Mouse (Mus musculus): ENCODE results near the gene Crocc. TPM values are rescaled to one million over a fixed set of nuclear protein-coding genes. Genes with fewer than 3 reads are reported as not detected.

Crocc gene
- polyA plus RNA-seq, 1 experiment from 2014 or later = 3.0 TPM

DNA sequence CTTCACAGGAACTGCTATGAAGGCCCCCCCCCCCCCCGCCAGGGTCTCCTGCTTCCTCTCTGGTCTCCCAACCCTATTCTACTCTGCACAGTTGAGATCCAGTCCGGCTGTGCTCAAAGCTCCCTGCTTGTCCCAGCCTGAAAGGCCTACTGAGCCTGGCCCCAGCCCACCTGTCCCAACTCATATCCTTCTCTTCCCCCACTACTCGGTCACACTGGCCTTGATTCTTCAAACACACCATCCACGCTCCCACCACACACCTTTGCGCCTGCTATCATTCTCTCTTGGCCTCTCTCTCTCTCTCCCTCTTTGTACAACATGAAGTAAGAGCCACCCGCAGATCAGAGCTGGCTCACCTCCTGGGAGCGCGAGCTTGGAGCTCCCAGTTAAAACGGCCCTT, 1.5 kb downstream of the Crocc start:
- no peaks in the 10 kb centered on the region for H3K36me3 ChIP-seq (ENCODE audit: control insufficient read depth, insufficient read depth, low read length)
- no peak overlapping the region for H3K4me3 ChIP-seq (replicated peaks; ENCODE audit: low read length)
- H3K9ac ChIP-seq (ENCODE audit: low read length) = no peak overlapping the region
- H3K4me1 ChIP-seq (ENCODE audit: control insufficient read depth, insufficient read depth, low read length) = peaks cover 11% of the 10 kb centered on the region
- H3K27ac ChIP-seq (ENCODE audit: low read length) = no peak overlapping the region
- no peaks in the 10 kb centered on the region for H3K27me3 ChIP-seq (ENCODE audit: control insufficient read depth, insufficient read depth, low read length)
- no peak for ATAC-seq (ENCODE audit: insufficient read depth, low FRiP score)
- H3K9me3 ChIP-seq (replicated peaks; ENCODE audit: control insufficient read depth, low read length) = no peaks in the 10 kb centered on the region
- WGBS = 66% methylated on average over 9 of the region's 9 CpGs
- H3K4me2 ChIP-seq (ENCODE audit: low read depth, low read length) = no peak overlapping the region

DNA sequence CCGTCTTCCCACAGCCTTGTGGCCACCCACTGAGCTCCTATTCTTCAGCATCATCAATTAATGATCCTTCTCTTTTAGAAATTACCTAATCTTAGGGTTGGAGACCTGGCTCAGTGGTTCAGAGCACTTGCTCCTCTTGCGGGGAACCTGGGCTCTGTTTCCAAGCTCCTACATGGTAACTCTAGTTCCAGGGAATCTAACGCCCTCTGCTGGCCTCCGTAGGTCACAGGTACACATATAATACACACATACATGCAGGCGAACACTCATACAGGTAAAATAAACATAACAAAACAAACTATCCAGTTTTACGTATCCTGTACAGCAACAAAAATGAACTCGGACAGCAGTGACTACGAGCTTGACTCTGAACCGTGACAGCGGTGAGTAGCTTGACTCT, 3.4 kb downstream of the Crocc start:
- Histone ChIP-seq H3K27ac (ENCODE audit: low read length) (no peak overlapping the region), H3K4me3 (replicated peaks; ENCODE audit: low read length) (no peak overlapping the region), H3K27me3 (ENCODE audit: control insufficient read depth, insufficient read depth, low read length) (no peaks in the 10 kb centered on the region), H3K4me1 (ENCODE audit: control insufficient read depth, insufficient read depth, low read length) (peaks cover 16% of the 10 kb centered on the region), H3K9me3 (replicated peaks; ENCODE audit: control insufficient read depth, low read length) (no peaks in the 10 kb centered on the region), H3K36me3 (ENCODE audit: control insufficient read depth, insufficient read depth, low read length) (no peaks in the 10 kb centered on the region), H3K4me2 (ENCODE audit: low read depth, low read length) (no peak overlapping the region), H3K9ac (ENCODE audit: low read length) (no peak overlapping the region)
- ATAC-seq (ENCODE audit: insufficient read depth, low FRiP score) = no peak
- WGBS = 94% methylated on average over 10 of the region's 10 CpGs

DNA sequence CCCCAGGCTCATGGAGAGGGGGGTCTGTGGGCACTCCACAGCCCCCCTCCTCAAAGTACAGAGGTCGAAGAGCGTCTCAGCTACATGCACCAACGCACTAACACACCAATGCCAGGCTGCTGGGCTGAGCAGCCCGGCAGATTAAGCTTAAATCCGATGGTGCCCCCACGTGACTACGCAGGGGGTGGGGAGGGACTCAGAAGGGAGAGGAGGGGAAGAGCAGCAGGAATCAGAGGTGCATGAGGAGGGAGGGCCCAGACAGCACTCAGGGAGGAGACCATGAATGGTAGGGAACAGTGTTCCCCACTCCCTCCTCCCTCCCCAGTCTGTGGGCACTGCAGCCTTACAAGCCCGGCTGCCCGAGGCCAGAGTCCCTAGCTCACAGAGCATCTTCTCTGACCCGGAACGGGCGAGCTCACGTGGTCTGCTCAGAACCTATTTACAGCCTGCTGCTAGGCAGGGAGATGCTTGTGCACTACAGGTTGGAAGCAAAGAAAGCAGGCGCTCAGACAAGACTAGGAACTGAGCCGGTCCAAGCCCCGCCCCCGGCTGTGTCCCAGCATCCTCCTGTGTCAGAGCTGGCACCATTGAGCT, 6.7 kb downstream of the Crocc start:
- H3K4me3 ChIP-seq (replicated peaks; ENCODE audit: low read length) = no peak overlapping the region
- no peak overlapping the region; the same call in 1 of the 2 replicates for H3K27ac ChIP-seq (ENCODE audit: low read length)
- H3K27me3 ChIP-seq (ENCODE audit: control insufficient read depth, insufficient read depth, low read length) = no peaks in the 10 kb centered on the region
- no peak overlapping the region for H3K4me2 ChIP-seq (ENCODE audit: low read depth, low read length)
- no peaks in the 10 kb centered on the region for H3K36me3 ChIP-seq (ENCODE audit: control insufficient read depth, insufficient read depth, low read length)
- H3K4me1 ChIP-seq (ENCODE audit: control insufficient read depth, insufficient read depth, low read length) = peaks cover 13% of the 10 kb centered on the region
- H3K9me3 ChIP-seq (replicated peaks; ENCODE audit: control insufficient read depth, low read length) = no peaks in the 10 kb centered on the region
- no peak for ATAC-seq (ENCODE audit: insufficient read depth, low FRiP score)
- WGBS = 47% methylated on average over 17 of the region's 17 CpGs
- peak overlapping the region; percentile 52 for H3K9ac ChIP-seq (ENCODE audit: low read length)

DNA sequence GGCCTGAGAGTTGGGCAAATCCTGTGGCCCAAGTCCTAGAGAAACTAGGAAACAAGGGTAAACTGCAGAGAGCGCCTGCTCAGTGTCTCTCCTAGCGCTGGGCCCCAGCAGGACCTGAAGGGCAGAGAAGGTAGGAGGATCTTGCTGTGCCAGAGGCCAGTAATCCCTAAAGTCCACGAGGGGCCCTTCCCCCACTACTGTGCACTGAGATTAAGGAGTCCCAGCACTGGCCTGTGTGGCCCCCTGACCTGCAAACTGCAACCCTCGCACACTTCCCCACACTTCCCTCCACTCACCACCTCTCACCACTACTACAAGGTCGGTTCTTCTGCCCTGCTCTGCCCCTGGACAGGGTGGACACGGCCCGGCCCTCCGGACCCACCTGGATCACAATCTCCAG, 7.2 kb downstream of the Crocc start:
- peak overlapping the region; percentile 52; the same call in 1 of the 2 replicates for H3K9ac ChIP-seq (ENCODE audit: low read length)
- H3K4me3 ChIP-seq (replicated peaks; ENCODE audit: low read length) = no peak overlapping the region
- 64% methylated on average over 8 of the region's 8 CpGs for WGBS
- H3K4me2 ChIP-seq (ENCODE audit: low read depth, low read length) = no peak overlapping the region
- no peak overlapping the region for H3K27ac ChIP-seq (ENCODE audit: low read length)
- H3K27me3 ChIP-seq (ENCODE audit: control insufficient read depth, insufficient read depth, low read length) = no peaks in the 10 kb centered on the region
- H3K4me1 ChIP-seq (ENCODE audit: control insufficient read depth, insufficient read depth, low read length) = peaks cover 13% of the 10 kb centered on the region
- ATAC-seq (ENCODE audit: insufficient read depth, low FRiP score) = no peak
- H3K9me3 ChIP-seq (replicated peaks; ENCODE audit: control insufficient read depth, low read length) = no peaks in the 10 kb centered on the region
- no peaks in the 10 kb centered on the region for H3K36me3 ChIP-seq (ENCODE audit: control insufficient read depth, insufficient read depth, low read length)

DNA sequence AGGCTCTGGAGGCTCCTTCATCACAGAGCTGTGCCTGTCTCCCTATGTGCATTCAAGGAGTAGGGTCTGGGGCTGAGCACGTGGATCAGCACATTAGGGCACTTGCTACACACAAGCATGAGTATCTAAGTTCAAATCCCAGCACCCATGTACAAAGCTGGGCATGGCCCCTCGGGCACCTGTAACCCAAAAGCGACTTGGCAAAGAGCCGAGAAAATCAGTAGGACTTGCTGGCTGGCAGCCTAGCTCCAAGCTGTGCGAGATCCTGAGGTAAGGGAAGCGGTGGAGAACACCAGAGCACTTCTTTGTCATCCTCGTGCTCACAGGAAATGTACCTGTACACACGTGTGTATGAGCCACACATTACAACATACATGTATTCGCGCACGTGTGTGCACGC, 7.9 kb downstream of the Crocc start:
- 87% methylated on average over 12 of the region's 12 CpGs for WGBS
- Histone ChIP-seq H3K27me3 (ENCODE audit: control insufficient read depth, insufficient read depth, low read length) (no peaks in the 10 kb centered on the region), H3K4me2 (ENCODE audit: low read depth, low read length) (no peak overlapping the region), H3K36me3 (ENCODE audit: control insufficient read depth, insufficient read depth, low read length) (no peaks in the 10 kb centered on the region), H3K9me3 (replicated peaks; ENCODE audit: control insufficient read depth, low read length) (no peaks in the 10 kb centered on the region), H3K9ac (ENCODE audit: low read length) (no peak overlapping the region), H3K4me3 (replicated peaks; ENCODE audit: low read length) (no peak overlapping the region), H3K27ac (ENCODE audit: low read length) (no peak overlapping the region), H3K4me1 (ENCODE audit: control insufficient read depth, insufficient read depth, low read length) (peaks cover 13% of the 10 kb centered on the region)
- ATAC-seq (ENCODE audit: insufficient read depth, low FRiP score) = no peak

GRCm38 (mm10) chr4:141049476-141049835, 10.9 kb downstream of the Crocc start:
- H3K36me3 ChIP-seq (ENCODE audit: control insufficient read depth, insufficient read depth, low read length) = no peaks in the 10 kb centered on the region
- no peak overlapping the region for H3K4me2 ChIP-seq (ENCODE audit: low read depth, low read length)
- peaks cover 13% of the 10 kb centered on the region for H3K4me1 ChIP-seq (ENCODE audit: control insufficient read depth, insufficient read depth, low read length)
- WGBS = 40% methylated on average over 4 of the region's 4 CpGs
- H3K4me3 ChIP-seq (replicated peaks; ENCODE audit: low read length) = no peak overlapping the region
- H3K27me3 ChIP-seq (ENCODE audit: control insufficient read depth, insufficient read depth, low read length) = no peaks in the 10 kb centered on the region
- no peak for ATAC-seq (ENCODE audit: insufficient read depth, low FRiP score)
- no peaks in the 10 kb centered on the region for H3K9me3 ChIP-seq (replicated peaks; ENCODE audit: control insufficient read depth, low read length)
- H3K9ac ChIP-seq (ENCODE audit: low read length) = no peak overlapping the region
- no peak overlapping the region for H3K27ac ChIP-seq (ENCODE audit: low read length)

GRCm38 (mm10) chr4:141048810-141049475, 11.4 kb downstream of the Crocc start:
- ATAC-seq (ENCODE audit: insufficient read depth, low FRiP score) = no peak
- Histone ChIP-seq H3K9me3 (replicated peaks; ENCODE audit: control insufficient read depth, low read length) (no peaks in the 10 kb centered on the region), H3K27me3 (ENCODE audit: control insufficient read depth, insufficient read depth, low read length) (no peaks in the 10 kb centered on the region), H3K36me3 (ENCODE audit: control insufficient read depth, insufficient read depth, low read length) (no peaks in the 10 kb centered on the region), H3K9ac (ENCODE audit: low read length) (no peak overlapping the region), H3K4me2 (ENCODE audit: low read depth, low read length) (no peak overlapping the region), H3K27ac (ENCODE audit: low read length) (peak overlapping the region; percentile 11; the same call in 1 of the 2 replicates), H3K4me1 (ENCODE audit: control insufficient read depth, insufficient read depth, low read length) (peaks cover 10% of the 10 kb centered on the region), H3K4me3 (replicated peaks; ENCODE audit: low read length) (no peak overlapping the region)
- WGBS = 76% methylated on average over 17 of the region's 17 CpGs

DNA sequence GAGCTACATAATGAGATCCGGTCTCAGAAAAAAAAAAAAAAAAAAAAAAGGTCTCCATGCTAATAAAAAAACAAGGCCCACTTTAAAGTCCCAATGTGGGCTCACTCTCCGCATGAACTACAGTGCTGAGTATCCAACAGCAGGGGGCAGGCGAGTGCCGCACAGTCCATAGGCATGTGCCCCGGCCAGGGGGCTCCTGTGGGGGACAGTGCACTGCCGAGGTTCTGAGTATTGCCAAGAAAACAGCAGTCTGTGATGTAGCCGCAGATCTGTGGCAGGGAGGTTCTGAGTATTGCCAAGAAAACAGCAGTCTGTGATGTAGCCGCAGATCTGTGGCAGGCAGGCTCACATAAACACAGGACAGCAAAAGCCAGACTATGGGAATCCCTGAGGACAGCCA, 15.5 kb downstream of the Crocc start:
- no peaks in the 10 kb centered on the region for H3K4me1 ChIP-seq (ENCODE audit: control insufficient read depth, insufficient read depth, low read length)
- no peak overlapping the region for H3K4me3 ChIP-seq (replicated peaks; ENCODE audit: low read length)
- H3K36me3 ChIP-seq (ENCODE audit: control insufficient read depth, insufficient read depth, low read length) = no peaks in the 10 kb centered on the region
- 8% methylated on average over 8 of the region's 8 CpGs for WGBS
- no peaks in the 10 kb centered on the region for H3K9me3 ChIP-seq (replicated peaks; ENCODE audit: control insufficient read depth, low read length)
- H3K9ac ChIP-seq (ENCODE audit: low read length) = no peak overlapping the region
- H3K27me3 ChIP-seq (ENCODE audit: control insufficient read depth, insufficient read depth, low read length) = no peaks in the 10 kb centered on the region
- H3K4me2 ChIP-seq (ENCODE audit: low read depth, low read length) = no peak overlapping the region
- peak overlapping the region; percentile 60 for H3K27ac ChIP-seq (ENCODE audit: low read length)
- peak; percentile 77 for ATAC-seq (ENCODE audit: insufficient read depth, low FRiP score)

GRCm38 (mm10) chr4:141041117-141041516, 19.2 kb downstream of the Crocc start:
- Histone ChIP-seq H3K4me1 (ENCODE audit: control insufficient read depth, insufficient read depth, low read length) (no peaks in the 10 kb centered on the region), H3K9me3 (replicated peaks; ENCODE audit: control insufficient read depth, low read length) (no peaks in the 10 kb centered on the region), H3K9ac (ENCODE audit: low read length) (no peak overlapping the region), H3K36me3 (ENCODE audit: control insufficient read depth, insufficient read depth, low read length) (no peaks in the 10 kb centered on the region), H3K27me3 (ENCODE audit: control insufficient read depth, insufficient read depth, low read length) (no peaks in the 10 kb centered on the region), H3K4me2 (ENCODE audit: low read depth, low read length) (no peak overlapping the region), H3K4me3 (replicated peaks; ENCODE audit: low read length) (no peak overlapping the region), H3K27ac (ENCODE audit: low read length) (no peak overlapping the region)
- no peak for ATAC-seq (ENCODE audit: insufficient read depth, low FRiP score)
- WGBS = 44% methylated on average over 12 of the region's 12 CpGs

Data from stomach, embryonic 16.5 days (tissue).